Mouse (Mus musculus) bone marrow, adult 2 months (tissue): ENCODE data around the gene Ubash3a. TPM values are rescaled to one million over a fixed set of nuclear protein-coding genes. Genes with fewer than 3 reads are reported as not detected.

Experiments used
- H3K27ac ChIP-seq: fragments of 200-500 bp; 2 replicates; pipeline ENCODE4 v1.5.1; 2012; ENCODE audit warnings: low read depth, mild to moderate bottlenecking, control low read depth, inconsistent platforms, low read length; ENCODE audit not compliant: control insufficient read depth, poor library complexity, insufficient read depth
- H3K4me1 ChIP-seq: fragments of 200-500 bp; 2 replicates; pipeline ENCODE4 v1.6.1; 2011; ENCODE audit warnings: low read length; ENCODE audit not compliant: control insufficient read depth, insufficient read depth
- H3K4me3 ChIP-seq: fragments of 200-500 bp; replicated peaks from 2 replicates; pipeline ENCODE3; 2011; ENCODE audit warnings: mild to moderate bottlenecking, low read depth, low read length, control low read depth; ENCODE audit not compliant: control insufficient read depth
- CTCF ChIP-seq: fragments of 200-500 bp; IDR thresholded peaks from 2 replicates; pipeline ENCODE4 v1.5.1; 2011; ENCODE audit warnings: low read length, control low read depth; ENCODE audit not compliant: control insufficient read depth, insufficient read depth
- POLR2A ChIP-seq: fragments of 200-500 bp; IDR thresholded peaks from 2 replicates; pipeline ENCODE4 v1.6.1; 2011; ENCODE audit warnings: low read depth, mild to moderate bottlenecking, control low read depth, low read length, borderline replicate concordance; ENCODE audit not compliant: control insufficient read depth
- WGBS: fragments of 180-500 bp; shearing (Covaris S2); methylation state at CpG from one replicate; pipeline ENCODE4 v1.1.7; 2018; 5-methylcytosine and 5-hydroxymethylcytosine counted together
- polyA plus RNA-seq: library from polyadenylated mRNA; stranded (reverse); fragments of >200 nt; gene quantifications from 2 replicates; pipeline ENCODE4 v1.2.4, GENCODE M21; 2011; ENCODE audit warnings: low replicate concordance; ENCODE audit not compliant: missing spikeins, insufficient read depth, insufficient read length

The Ubash3a gene
- polyA plus RNA-seq, 1 experiment, result 13.0 TPM

GRCm38 (mm10) chr17:31224591-31224990 is 16.9 kb downstream of the Ubash3a start:
- 33% methylated on average over 8 of the region's 8 CpGs for WGBS
- Histone ChIP-seq H3K4me3 (no peak overlapping the region), H3K27ac (peak overlapping the region; percentile 34; the same call in 1 of the 2 replicates), H3K4me1 (peaks cover 15% of the 10 kb centered on the region)
- no peak for TF ChIP-seq CTCF
- no peak for TF ChIP-seq POLR2A

GRCm38 (mm10) chr17:31226368-31226767 is 18.7 kb downstream of the Ubash3a start:
- Histone ChIP-seq H3K4me3 (no peak overlapping the region), H3K4me1 (peaks cover 15% of the 10 kb centered on the region), H3K27ac (no peak overlapping the region)
- no peak for TF ChIP-seq POLR2A
- no peak for TF ChIP-seq CTCF
- WGBS, result 54% methylated on average over 3 of the region's 3 CpGs

GRCm38 (mm10) chr17:31226931-31227330 is 19.3 kb downstream of the Ubash3a start:
- WGBS, result 26% methylated on average over 7 of the region's 7 CpGs
- Histone ChIP-seq H3K27ac (no peak overlapping the region; the same call in 1 of the 2 replicates), H3K4me1 (peaks cover 13% of the 10 kb centered on the region), H3K4me3 (no peak overlapping the region)
- TF ChIP-seq POLR2A (no peak), CTCF (no peak)

- H3K4me1 ChIP-seq, result peaks cover 2% of the 10 kb centered on the region; the same call in 1 of the 2 replicates
- TF ChIP-seq POLR2A (no peak), CTCF (no peak)
- H3K27ac ChIP-seq, result no peak overlapping the region
- no peak overlapping the region for H3K4me3 ChIP-seq
- WGBS, result 94% methylated on average over 6 of the region's 6 CpGs
Measured at GRCm38 (mm10) chr17:31231780-31232179, 24.1 kb downstream of the Ubash3a start.

- TF ChIP-seq CTCF, result no peak
- no peak for TF ChIP-seq POLR2A
- no peak overlapping the region for H3K4me3 ChIP-seq
- H3K4me1 ChIP-seq, result no peaks in the 10 kb centered on the region
- 88% methylated on average over 8 of the region's 8 CpGs for WGBS
- H3K27ac ChIP-seq, result no peak overlapping the region
Measured at GRCm38 (mm10) chr17:31232251-31233010, 24.8 kb downstream of the Ubash3a start.

GRCm38 (mm10) chr17:31235915-31236314 is 28.2 kb downstream of the Ubash3a start:
- Histone ChIP-seq H3K4me1 (no peaks in the 10 kb centered on the region), H3K4me3 (no peak overlapping the region), H3K27ac (no peak overlapping the region)
- TF ChIP-seq CTCF, result peak; percentile 59
- no peak for TF ChIP-seq POLR2A
- WGBS, result 91% methylated on average over 1 of the region's 1 CpGs

GRCm38 (mm10) chr17:31238234-31239020 is 30.8 kb downstream of the Ubash3a start:
- no peak overlapping the region for H3K27ac ChIP-seq
- H3K4me3 ChIP-seq, result no peak overlapping the region
- TF ChIP-seq POLR2A, result no peak
- TF ChIP-seq CTCF, result no peak
- 74% methylated on average over 7 of the region's 7 CpGs for WGBS
- H3K4me1 ChIP-seq, result no peaks in the 10 kb centered on the region

GRCm38 (mm10) chr17:31241156-31241555 is 33.5 kb downstream of the Ubash3a start:
- TF ChIP-seq CTCF (no peak), POLR2A (no peak)
- peaks cover 2% of the 10 kb centered on the region; the same call in 1 of the 2 replicates for H3K4me1 ChIP-seq
- no peak overlapping the region for H3K4me3 ChIP-seq
- H3K27ac ChIP-seq, result no peak overlapping the region
- 82% methylated on average over 8 of the region's 8 CpGs for WGBS
